Mouse (Mus musculus) heart, postnatal 10 days (tissue): ENCODE data around the gene Xrcc1. TPM values are rescaled to one million over a fixed set of nuclear protein-coding genes. Genes with fewer than 3 reads are reported as not detected.

ENCODE experiments used
- DNase-seq, 2 experiments: peaks; one replicate each; pipeline ENCODE4 v3.0.0; 2021
- intact Hi-C: fragments of 180-260 bp; cut with DNase I; formaldehyde crosslinking; loops from one replicate; pipeline ENCODE4 v1.15.1; 2025
- total RNA-seq, 2 experiments: library from RNA; stranded (reverse); gene quantifications; 2 replicates each; pipeline ENCODE4 v1.2.3; 2021

The Xrcc1 gene
- total RNA-seq, 2 experiments from 2014 or later: 28.8 to 33.2 TPM

GRCm38 (mm10) chr7:24525686-24526420, 20.2 kb upstream of the Xrcc1 start:
- intact Hi-C loops: no loop called here
- DNase-seq: no peak

- no peak for DNase-seq
- intact Hi-C loops: no loop called here
Observed at GRCm38 (mm10) chr7:24528861-24529260, 17.2 kb upstream of the Xrcc1 start.

- no peak for DNase-seq
- intact Hi-C loops: no loop called here
Observed at GRCm38 (mm10) chr7:24529580-24529979, 16.5 kb upstream of the Xrcc1 start.

GRCm38 (mm10) chr7:24530062-24530931, 15.8 kb upstream of the Xrcc1 start, which contains the start of gene Irgq:
TSS of gene Irgq (plus strand) at chr7:24530689.
- peak; percentile 99 for DNase-seq
- intact Hi-C loops: loop anchor here (2.0 to 5.0 kb wide), 2 partner anchors 23 to 132 kb away; partner anchors contain the start of gene Zfp428

GRCm38 (mm10) chr7:24531211-24531971, 14.7 kb upstream of the Xrcc1 start:
- peak; percentile 84 to 86 for DNase-seq
- intact Hi-C loops: loop anchor here (1.0 to 5.0 kb wide), 4 partner anchors 15 to 131 kb away; partner anchors contain the start of genes Pinlyp, Xrcc1 and Zfp428

GRCm38 (mm10) chr7:24533031-24533571, 13.0 kb upstream of the Xrcc1 start:
- intact Hi-C loops: loop anchor here (5.0 kb wide), 1 partner anchor 129 kb away; no protein-coding TSS in a partner anchor

GRCm38 (mm10) chr7:24533806-24534205, 12.3 kb upstream of the Xrcc1 start:
- intact Hi-C loops: loop anchor here (5.0 kb wide), 1 partner anchor 128 kb away; no protein-coding TSS in a partner anchor
- no peak for DNase-seq

More at GRCm38 (mm10) chr7:24533031-24533571, 13.0 kb upstream of the Xrcc1 start:
- no peak for DNase-seq

- no peak for DNase-seq
- intact Hi-C loops: loop anchor here (5.0 kb wide), 1 partner anchor 128 kb away; no protein-coding TSS in a partner anchor
Observed at GRCm38 (mm10) chr7:24534301-24534700, 11.8 kb upstream of the Xrcc1 start.

GRCm38 (mm10) chr7:24537081-24537480, 9.0 kb upstream of the Xrcc1 start:
- intact Hi-C loops: no loop called here
- no peak for DNase-seq

- intact Hi-C loops: no loop called here
- no peak for DNase-seq
Observed at GRCm38 (mm10) chr7:24537591-24537990, 8.5 kb upstream of the Xrcc1 start.

- peak; percentile 34 to 41 for DNase-seq
- intact Hi-C loops: no loop called here
Observed at GRCm38 (mm10) chr7:24538154-24538553, 7.9 kb upstream of the Xrcc1 start.

GRCm38 (mm10) chr7:24538701-24539100, 7.4 kb upstream of the Xrcc1 start:
- intact Hi-C loops: no loop called here
- DNase-seq: no peak

GRCm38 (mm10) chr7:24539686-24540085, 6.4 kb upstream of the Xrcc1 start:
- no peak for DNase-seq
- intact Hi-C loops: no loop called here

GRCm38 (mm10) chr7:24544506-24544905, 1.6 kb upstream of the Xrcc1 start:
- no peak for DNase-seq
- intact Hi-C loops: no loop called here

- intact Hi-C loops: loop anchor here (1.0 kb wide), 1 partner anchor 16 kb away; no protein-coding TSS in a partner anchor
- DNase-seq: peak; percentile 100
Observed at GRCm38 (mm10) chr7:24546634-24547389, 723 bp downstream of the Xrcc1 start.

- peak in 1 of 2 experiments; percentile 22 for DNase-seq
- intact Hi-C loops: no loop called here
Observed at GRCm38 (mm10) chr7:24547534-24548036, 1.5 kb downstream of the Xrcc1 start.

GRCm38 (mm10) chr7:24551985-24552759, 6.1 kb downstream of the Xrcc1 start:
- DNase-seq: no peak
- intact Hi-C loops: no loop called here

GRCm38 (mm10) chr7:24555786-24556185, 9.7 kb downstream of the Xrcc1 start:
- no peak for DNase-seq
- intact Hi-C loops: no loop called here
